Mouse (Mus musculus) embryo, embryonic 11 days (tissue): ENCODE results near the gene Naaladl2.

Experiments used
- DNase-seq: peaks from one replicate; pipeline ENCODE4 v3.0.0-alpha.2; 2015

Gene Naaladl2

DNA sequence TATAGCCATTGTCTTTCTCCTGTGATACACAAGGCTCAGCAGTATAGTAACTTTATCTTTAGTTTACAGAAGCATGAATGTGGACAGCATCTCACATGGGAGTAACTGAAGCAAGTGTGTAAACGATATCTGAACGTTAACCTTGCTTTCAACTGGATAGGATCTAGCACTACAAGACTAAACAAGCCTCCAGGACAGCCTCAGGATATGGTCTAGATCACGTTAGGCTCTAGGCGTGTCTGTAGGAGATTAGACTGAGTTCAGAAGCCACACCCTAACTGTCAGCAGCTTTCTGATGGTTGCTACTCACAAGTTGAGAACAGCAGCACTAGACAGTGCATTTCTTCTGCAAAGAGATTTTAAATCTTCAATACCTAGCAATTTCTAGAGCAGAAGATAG, 1216.0 kb downstream of the Naaladl2 start:
- DNase-seq: no peak

DNA sequence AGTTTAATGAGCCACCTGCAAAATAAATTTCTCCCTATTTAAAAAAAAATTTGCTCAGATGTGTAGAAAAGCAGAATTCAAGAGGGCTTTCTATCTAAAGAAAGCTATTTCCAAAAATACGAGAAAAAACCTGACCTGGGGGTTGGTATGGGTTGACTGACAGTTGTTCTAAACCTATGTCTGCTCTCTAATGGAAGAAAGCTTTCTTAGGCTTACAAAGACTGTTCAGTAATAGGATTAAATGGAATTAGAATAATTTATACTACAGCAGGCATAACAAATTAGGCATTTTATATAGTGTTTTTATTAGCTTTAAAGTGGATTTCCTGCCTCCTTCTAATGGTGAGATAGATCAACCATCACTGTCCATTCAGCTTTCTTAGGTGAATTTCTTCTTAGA, 1236.4 kb downstream of the Naaladl2 start:
- DNase-seq: no peak

DNA sequence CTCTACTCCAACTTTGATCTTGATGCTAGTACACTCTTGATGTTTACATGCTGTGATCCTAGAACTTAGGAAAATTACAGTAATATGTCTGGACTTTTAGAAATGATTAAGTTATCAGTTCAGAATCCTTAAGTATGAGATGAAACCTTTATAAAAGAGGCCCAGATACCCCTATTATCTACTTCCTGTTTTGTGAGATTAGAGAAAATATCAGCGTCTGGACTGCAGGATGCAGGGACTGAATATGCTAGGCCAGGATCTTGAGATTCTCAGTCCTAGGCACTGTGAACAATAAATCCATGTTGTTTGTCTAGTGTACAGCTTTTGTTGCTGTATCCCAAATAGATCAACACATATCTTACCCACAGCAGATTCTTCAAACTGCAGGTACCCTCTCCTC, 1278.4 kb downstream of the Naaladl2 start:
- no peak for DNase-seq

GRCm38 (mm10) chr3:23857275-23857674, 1286.8 kb downstream of the Naaladl2 start:
- no peak for DNase-seq

- no peak for DNase-seq
These were observed 1326.5 kb downstream of the Naaladl2 start for GRCm38 (mm10) chr3:23817585-23817984.

- DNase-seq: no peak
These were observed 1385.3 kb downstream of the Naaladl2 start for GRCm38 (mm10) chr3:23758746-23759145.
